Mouse (Mus musculus) liver, embryonic 14.5 days (tissue): ENCODE measurements around the gene Borcs7.
"Not testable (repeated sequence)": the region's sequence is repeated elsewhere in the genome, so short reads cannot be mapped to it uniquely, and the experiment has no call there.

ENCODE experiments used
- CTCF ChIP-seq: IDR thresholded peaks from 2 replicates; pipeline ENCODE4 v1.5.1; 2016; ENCODE audit warnings: antibody characterized with exemption, low read depth, control low read depth
- EP300 ChIP-seq: IDR thresholded peaks from 2 replicates; pipeline ENCODE4 v1.6.1; 2016; ENCODE audit warnings: antibody characterized with exemption, low read depth

GRCm38 (mm10) chr19:46732673-46733072 is 43.0 kb downstream of the Borcs7 start:
- TF ChIP-seq CTCF = peak; percentile 43
- TF ChIP-seq EP300 = not testable (repeated sequence)
